Mouse (Mus musculus) gastrocnemius, postnatal 4 days (tissue): Measurements from ENCODE around the gene Kctd2. TPM values are rescaled to one million over a fixed set of nuclear protein-coding genes. Genes with fewer than 3 reads are reported as not detected.
A peak's percentile ranks its signal among the peaks of the same experiment; 100 is the strongest.
"Not testable (repeated sequence)": the region's sequence is repeated elsewhere in the genome, so short reads cannot be mapped to it uniquely, and the experiment has no call there.

Experiments used
- DNase-seq, 2 experiments: peaks; one replicate each; pipeline ENCODE4 v3.0.0; 2021 to 2022; ENCODE audit warnings: low spot score in 2 of 2, mixed read lengths in 2 of 2
- microRNA-seq: library from miRNA; unstranded; fragments of <30 nt; microRNA quantifications from one replicate; pipeline ENCODE4 v1.2.0, GENCODE M21; 2021
- total RNA-seq, 2 experiments: library from RNA; stranded (reverse); gene quantifications; 2 replicates each; pipeline ENCODE4 v1.2.3; 2021

Gene Kctd2
- total RNA-seq, 2 experiments from 2014 or later, result 21.4 to 21.6 TPM

- no peak for DNase-seq
Measured at GRCm38 (mm10) chr11:115464851-115465250, 44.9 kb downstream of the Kctd2 start.

GRCm38 (mm10) chr11:115467217-115467618, 47.3 kb downstream of the Kctd2 start:
- DNase-seq, result no peak

DNA sequence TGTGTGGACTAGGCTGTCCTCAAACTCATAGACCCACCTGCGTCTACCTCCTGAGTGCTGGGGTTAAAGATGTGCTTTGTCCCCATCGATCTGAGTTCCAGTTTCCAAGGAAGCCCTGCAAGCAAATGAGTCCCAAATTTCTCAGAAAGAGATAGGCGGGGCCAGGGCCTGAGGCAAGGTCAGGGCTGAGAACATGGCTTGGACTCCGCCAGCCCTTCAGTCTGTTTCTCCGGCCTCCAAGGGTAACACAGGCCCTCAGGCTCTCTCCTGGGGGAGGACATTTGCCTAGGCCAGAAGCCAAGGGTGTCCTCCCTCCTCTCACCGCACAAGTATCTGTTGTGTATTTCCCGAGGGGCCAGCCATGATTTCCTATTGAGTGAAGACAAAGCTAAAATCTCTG, 52.3 kb downstream of the Kctd2 start:
- peak in 1 of 2 experiments; percentile 6 for DNase-seq

DNA sequence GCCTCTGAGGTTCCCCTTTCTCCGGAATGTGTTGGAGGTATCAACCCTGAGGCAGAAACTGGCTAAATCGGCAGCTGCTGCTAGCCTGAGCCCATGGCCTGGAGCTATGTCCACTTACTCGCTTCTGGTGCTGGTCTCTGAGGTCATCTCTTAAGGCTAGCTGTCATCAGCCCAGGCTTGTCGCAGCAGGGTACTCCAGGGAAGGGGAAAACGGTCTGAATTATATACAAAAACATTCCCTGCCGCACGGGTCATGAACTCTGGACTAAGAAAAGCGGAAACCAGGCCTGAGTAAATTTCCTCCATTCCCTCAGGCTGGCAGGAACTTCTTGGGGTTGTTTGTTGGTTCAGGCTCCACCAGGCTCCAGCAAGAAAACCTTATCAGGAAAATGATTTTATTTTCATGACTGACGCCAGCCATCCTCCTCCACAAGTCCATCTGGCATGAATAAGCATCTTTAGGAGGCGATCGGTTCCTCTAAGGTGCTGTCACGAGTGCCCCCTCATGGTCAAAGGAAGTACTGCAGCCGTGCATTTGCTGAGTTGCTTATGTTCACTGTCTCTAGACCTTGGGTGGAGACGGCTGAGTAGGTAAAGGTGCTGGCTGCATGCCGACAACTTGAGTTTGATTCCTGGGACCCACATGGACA, 53.8 kb downstream of the Kctd2 start:
- DNase-seq, result peak; percentile 77 to 87

- peak; percentile 90 to 93 for DNase-seq
Measured at GRCm38 (mm10) chr11:115475025-115475757, 55.3 kb downstream of the Kctd2 start, which contains the start of gene Armc7. Gene Armc7, plus strand, starts transcription at chr11:115475667.

- DNase-seq, result no peak
Measured at GRCm38 (mm10) chr11:115475758-115476237, 55.9 kb downstream of the Kctd2 start.

GRCm38 (mm10) chr11:115476630-115477029, 56.7 kb downstream of the Kctd2 start:
- DNase-seq, result not testable (repeated sequence)

DNA sequence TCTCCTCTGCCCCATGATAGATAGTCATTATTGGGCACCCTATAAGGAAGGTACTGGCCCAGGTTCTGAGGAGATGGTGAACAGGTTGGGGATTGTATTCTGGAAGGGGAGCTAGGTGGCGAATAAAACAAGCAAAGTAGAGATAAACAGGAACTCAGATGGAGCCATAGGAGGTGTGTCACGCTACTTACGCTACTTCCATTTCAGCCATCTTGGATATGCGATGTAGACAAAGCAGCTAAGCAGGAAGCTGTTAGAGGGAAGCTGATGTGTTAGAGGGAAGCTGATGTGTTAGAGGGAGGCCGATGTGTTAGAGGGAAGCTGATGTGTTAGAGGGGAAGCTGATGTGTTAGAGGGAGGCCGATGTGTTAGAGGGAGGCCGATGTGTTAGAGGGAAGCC, 57.5 kb downstream of the Kctd2 start:
- not testable (repeated sequence) for DNase-seq

DNA sequence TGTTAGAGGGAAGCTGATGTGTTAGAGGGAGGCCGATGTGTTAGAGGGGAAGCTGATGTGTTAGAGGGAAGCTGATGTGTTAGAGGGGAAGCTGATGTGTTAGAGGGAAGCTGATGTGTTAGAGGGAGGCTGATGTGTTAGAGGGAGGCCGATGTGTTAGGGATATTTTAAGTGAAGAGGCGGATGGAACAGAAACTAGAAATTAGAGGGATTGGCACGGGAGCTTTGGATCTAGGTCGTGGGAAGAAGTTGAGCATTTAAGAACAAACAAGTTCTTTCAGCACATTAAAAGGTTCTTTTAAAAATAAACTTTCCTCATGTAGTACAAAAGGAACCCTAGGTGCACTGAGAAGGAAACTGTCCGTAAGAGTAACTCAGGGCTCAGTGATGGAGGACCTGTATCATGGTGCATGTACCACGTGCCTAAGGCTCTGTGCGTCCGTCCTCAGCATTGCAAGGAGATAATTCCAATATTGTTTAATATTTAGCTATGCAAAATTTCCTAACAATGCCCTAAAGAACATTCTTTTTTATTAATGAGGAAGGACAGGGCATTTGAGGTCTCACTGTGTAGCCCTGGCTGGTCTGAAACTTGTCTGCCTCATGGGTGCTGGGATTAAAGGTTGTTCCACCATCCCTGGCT, 58.5 kb downstream of the Kctd2 start:
- DNase-seq, result no peak

Small RNAs within 50 kb of the gene (microRNA-seq; reads per million reads assigned to microRNA genes)
- not detected for gene Mir3968

Other genes starting within 250 kb of the Kctd2 start
- gene Tmem104, start 232.6 kb upstream of the Kctd2 start, total RNA-seq, result 1 to 10 TPM; 8.5 to 9.8 TPM
- gene Nat9, start 232.3 kb upstream of the Kctd2 start, total RNA-seq, result 10 to 100 TPM; 16.4 to 17.9 TPM
- not detected for gene Grin2c, start 152.9 kb upstream of the Kctd2 start, total RNA-seq
- 1 to 10 TPM; 6.7 to 7.7 TPM for gene Fdxr, start 143.1 kb upstream of the Kctd2 start, total RNA-seq
- under 1 TPM; 0.34 to 0.37 TPM for gene Fads6, start 122.5 kb upstream of the Kctd2 start, total RNA-seq
- gene Otop2, start 113.0 kb upstream of the Kctd2 start, total RNA-seq, result not detected
- gene Ush1g, start 98.1 kb upstream of the Kctd2 start, total RNA-seq, result not detected
- gene Otop3, start 85.4 kb upstream of the Kctd2 start, total RNA-seq, result not detected
- 1 to 10 TPM; 7.2 to 9.0 TPM for gene Hid1, start 52.4 kb upstream of the Kctd2 start, total RNA-seq
- 10 to 100 TPM; 19.4 to 22.2 TPM for gene Cdr2l, start 38.2 kb upstream of the Kctd2 start, total RNA-seq
- 10 to 100 TPM; 89.6 to 94.0 TPM for gene Mrpl58, start 16.4 kb upstream of the Kctd2 start, total RNA-seq
- 100 to 1,000 TPM; 763 to 790 TPM for gene Atp5h, start 166 bp upstream of the Kctd2 start, total RNA-seq
- not detected for gene Trim80, start 20.4 kb downstream of the Kctd2 start, total RNA-seq
- gene Slc16a5, start 42.3 kb downstream of the Kctd2 start, total RNA-seq, result not detected
- 1 to 10 TPM; 2.1 to 3.4 TPM for gene Armc7, start 55.5 kb downstream of the Kctd2 start, total RNA-seq
- 10 to 100 TPM; 20.1 to 23.0 TPM for gene Nt5c, start 71.7 kb downstream of the Kctd2 start, total RNA-seq
- gene Jpt1, start 94.3 kb downstream of the Kctd2 start, total RNA-seq, result 100 to 1,000 TPM; 251 to 285 TPM
- 100 to 1,000 TPM; 230 to 244 TPM for gene Sumo2, start 116.1 kb downstream of the Kctd2 start, total RNA-seq
- gene Nup85, start 144.3 kb downstream of the Kctd2 start, total RNA-seq, result 10 to 100 TPM; 43.4 to 45.2 TPM
- gene Mrps7, start 183.8 kb downstream of the Kctd2 start, total RNA-seq, result 10 to 100 TPM; 70.9 to 73.2 TPM
- 10 to 100 TPM; 15.9 to 21.8 TPM for gene Gga3, start 183.9 kb downstream of the Kctd2 start, total RNA-seq
- 10 to 100 TPM; 29.7 to 31.9 TPM for gene Mif4gd, start 192.8 kb downstream of the Kctd2 start, total RNA-seq
- gene Slc25a19, start 208.2 kb downstream of the Kctd2 start, total RNA-seq, result 10 to 100 TPM; 24.0 to 27.4 TPM